Mouse (Mus musculus) MEL (cell line): ENCODE measurements at regions not wholly inside any gene's neighbourhood (a gene's known extent, or its start where the extent isn't known, plus 50 kb on each side); places are given as distances from the start of the nearest gene placed in this dataset.

ENCODE experiments used
- CTCF ChIP-seq, 3 experiments: IDR thresholded peaks in 2 of 3; conservative IDR thresholded peaks in 1 of 3; 2 replicates each; pipeline ENCODE4 v1.5.1; 2011 to 2012; ENCODE audit warnings: low read length in 3 of 3, low read depth in 2 of 3, mild to moderate bottlenecking in 2 of 3, improper control_type of control experiment in 1 of 3, inconsistent platforms in 1 of 3, mixed read lengths in 1 of 3, moderate library complexity in 1 of 3; ENCODE audit not compliant: control insufficient read depth in 1 of 3, insufficient read depth in 1 of 3, poor library complexity in 1 of 3, severe bottlenecking in 1 of 3
- KAT2A ChIP-seq: conservative IDR thresholded peaks from 2 replicates; pipeline ENCODE4 v1.6.1; 2012; ENCODE audit warnings: low read depth, low read length, improper control_type of control experiment, inconsistent platforms
- NRF1 ChIP-seq: IDR thresholded peaks from 2 replicates; pipeline ENCODE4 v1.6.1; 2014; ENCODE audit warnings: low read depth, mild to moderate bottlenecking, inconsistent platforms, low read length, improper control_type of control experiment, moderate library complexity; ENCODE audit not compliant: poor library complexity, insufficient read depth, severe bottlenecking
- POLR2A ChIP-seq, 2 experiments: IDR thresholded peaks; 2 replicates each; pipeline ENCODE4 v1.6.1; 2011 to 2012; ENCODE audit warnings: low read length in 2 of 2, mild to moderate bottlenecking in 2 of 2, control low read depth in 1 of 2, improper control_type of control experiment in 1 of 2, low read depth in 1 of 2, moderate library complexity in 1 of 2; ENCODE audit not compliant: control insufficient read depth in 1 of 2, insufficient read depth in 1 of 2, poor library complexity in 1 of 2
- TCF12 ChIP-seq: IDR thresholded peaks from 2 replicates; pipeline ENCODE4 v1.6.1; 2014; ENCODE audit warnings: low read depth, mild to moderate bottlenecking, inconsistent platforms, low read length, improper control_type of control experiment, moderate library complexity

GRCm38 (mm10) chr15:60618801-60619200, 234.8 kb downstream of the Fam84b start:
- TF ChIP-seq POLR2A (IDR thresholded peaks at IDR 0.05; ENCODE audit: control insufficient read depth in 1 of 2, insufficient read depth in 1 of 2, low read depth in 1 of 2, low read length in 2 of 2, poor library complexity in 1 of 2): no peak
- no peak for TF ChIP-seq NRF1
- no peak for TF ChIP-seq TCF12
- TF ChIP-seq CTCF (IDR thresholded peaks at IDR 0.05 in 2 of 3, conservative IDR thresholded peaks at IDR 0.05 in 1 of 3; ENCODE audit: control insufficient read depth in 1 of 3, insufficient read depth in 1 of 3, low read depth in 2 of 3, low read length in 3 of 3, poor library complexity in 1 of 3, severe bottlenecking in 1 of 3): no peak
- no peak for TF ChIP-seq KAT2A
